Mouse (Mus musculus) MEL (cell line): ENCODE measurements around the gene Crim1. TPM values are rescaled to one million over a fixed set of nuclear protein-coding genes. Genes with fewer than 3 reads are reported as not detected.

Experiments
- DNase-seq: peaks from one replicate; pipeline ENCODE4 v3.0.0; 2011; ENCODE audit warnings: low read depth, low spot score
- H3K27ac ChIP-seq: 2 replicates; pipeline ENCODE4 v1.5.1; 2012; ENCODE audit warnings: low read depth, mild to moderate bottlenecking, control low read depth, low read length, moderate library complexity; ENCODE audit not compliant: control insufficient read depth
- H3K27me3 ChIP-seq, 2 experiments: fragments of 150-350 bp in 1 of 2; sonication (generic) in 1 of 2; 2 replicates each; pipeline ENCODE4 v1.6.1; 2012; ENCODE audit warnings: low read length in 2 of 2, mild to moderate bottlenecking in 2 of 2, improper control_type of control experiment in 1 of 2, moderate library complexity in 1 of 2; ENCODE audit not compliant: insufficient read depth in 2 of 2, control insufficient read depth in 1 of 2
- H3K36me3 ChIP-seq, 2 experiments: 2 replicates each; pipeline ENCODE4 v1.6.1; 2012 to 2014; ENCODE audit warnings: low read length in 2 of 2, improper control_type of control experiment in 1 of 2, inconsistent platforms in 1 of 2, mild to moderate bottlenecking in 1 of 2; ENCODE audit not compliant: insufficient read depth in 2 of 2, control insufficient read depth in 1 of 2
- H3K4me1 ChIP-seq, 2 experiments: fragments of 150-350 bp in 1 of 2; sonication (generic) in 1 of 2; 2 replicates each; pipeline ENCODE4 v1.6.1; 2012; ENCODE audit warnings: low read length in 2 of 2, improper control_type of control experiment in 1 of 2, mild to moderate bottlenecking in 1 of 2; ENCODE audit not compliant: insufficient read depth in 2 of 2, control insufficient read depth in 1 of 2
- H3K4me3 ChIP-seq, 2 experiments: fragments of 150-350 bp in 1 of 2; sonication (generic) in 1 of 2; 2 replicates each; pipeline ENCODE4 v1.5.1; 2012; ENCODE audit warnings: low read depth in 2 of 2, low read length in 2 of 2, mild to moderate bottlenecking in 2 of 2, moderate library complexity in 2 of 2, control low read depth in 1 of 2, improper control_type of control experiment in 1 of 2; ENCODE audit not compliant: control insufficient read depth in 1 of 2, insufficient read depth in 1 of 2
- H3K79me2 ChIP-seq: 2 replicates; pipeline ENCODE4 v1.6.1; 2012; ENCODE audit warnings: mild to moderate bottlenecking, low read length, moderate library complexity; ENCODE audit not compliant: control insufficient read depth, poor library complexity, insufficient read depth
- H3K9ac ChIP-seq: 2 replicates; pipeline ENCODE4 v1.6.1; 2012; ENCODE audit warnings: low read depth, mild to moderate bottlenecking, control low read depth, low read length, moderate library complexity; ENCODE audit not compliant: control insufficient read depth, poor library complexity, severe bottlenecking
- H3K9me3 ChIP-seq: fragments of 150-350 bp; sonication (generic); replicated peaks from 2 replicates; pipeline ENCODE4 v1.6.1; 2012; ENCODE audit warnings: mild to moderate bottlenecking, low read length, improper control_type of control experiment, moderate library complexity; ENCODE audit not compliant: insufficient read depth
- BHLHE40 ChIP-seq: IDR thresholded peaks from 2 replicates; pipeline ENCODE4 v1.6.1; 2012; ENCODE audit warnings: low read depth, mild to moderate bottlenecking, inconsistent platforms, low read length, improper control_type of control experiment, borderline replicate concordance
- CHD1 ChIP-seq: IDR thresholded peaks from 2 replicates; pipeline ENCODE4 v1.6.1; 2012; ENCODE audit warnings: low read depth, mild to moderate bottlenecking, inconsistent platforms, low read length, improper control_type of control experiment
- CTCF ChIP-seq, 3 experiments: IDR thresholded peaks in 2 of 3; conservative IDR thresholded peaks in 1 of 3; 2 replicates each; pipeline ENCODE4 v1.5.1; 2011 to 2012; ENCODE audit warnings: low read length in 3 of 3, low read depth in 2 of 3, mild to moderate bottlenecking in 2 of 3, improper control_type of control experiment in 1 of 3, inconsistent platforms in 1 of 3, mixed read lengths in 1 of 3, moderate library complexity in 1 of 3; ENCODE audit not compliant: control insufficient read depth in 1 of 3, insufficient read depth in 1 of 3, poor library complexity in 1 of 3, severe bottlenecking in 1 of 3
- E2F4 ChIP-seq: IDR thresholded peaks from 2 replicates; pipeline ENCODE4 v1.6.1; 2011; ENCODE audit warnings: low read depth, low read length, improper control_type of control experiment, borderline replicate concordance
- GABPA ChIP-seq: IDR thresholded peaks from 2 replicates; pipeline ENCODE4 v1.6.1; 2012; ENCODE audit warnings: low read depth, mild to moderate bottlenecking, inconsistent platforms, low read length, improper control_type of control experiment, moderate library complexity
- JUND ChIP-seq: IDR thresholded peaks from 2 replicates; pipeline ENCODE4 v1.6.1; 2011; ENCODE audit warnings: low read depth, mild to moderate bottlenecking, improper control_type of control experiment, low read length
- KAT2A ChIP-seq: conservative IDR thresholded peaks from 2 replicates; pipeline ENCODE4 v1.6.1; 2012; ENCODE audit warnings: low read depth, low read length, improper control_type of control experiment, inconsistent platforms
- MEF2A ChIP-seq: IDR thresholded peaks from 2 replicates; pipeline ENCODE4 v1.6.1; 2014; ENCODE audit warnings: low read depth, mild to moderate bottlenecking, inconsistent platforms, low read length, improper control_type of control experiment; ENCODE audit not compliant: poor library complexity, insufficient replicate concordance, severe bottlenecking; ENCODE audit errors: extremely low read depth
- MXI1 ChIP-seq: IDR thresholded peaks from 2 replicates; pipeline ENCODE4 v1.6.1; 2011; ENCODE audit warnings: mild to moderate bottlenecking, low read depth, low read length, improper control_type of control experiment
- MYB ChIP-seq: IDR thresholded peaks from 2 replicates; pipeline ENCODE4 v1.6.1; 2011; ENCODE audit warnings: mild to moderate bottlenecking, low read depth, low read length, improper control_type of control experiment
- POLR2AphosphoS5 ChIP-seq: IDR thresholded peaks from 2 replicates; pipeline ENCODE4 v1.6.1; 2012; ENCODE audit warnings: low read depth, borderline replicate concordance, mild to moderate bottlenecking, inconsistent platforms, low read length, moderate library complexity, mixed read lengths
- RAD21 ChIP-seq: IDR thresholded peaks from 2 replicates; pipeline ENCODE4 v1.6.1; 2011; ENCODE audit warnings: mild to moderate bottlenecking, low read depth, low read length, improper control_type of control experiment
- RCOR1 ChIP-seq: IDR thresholded peaks from 2 replicates; pipeline ENCODE4 v1.6.1; 2012; ENCODE audit warnings: low read depth, mild to moderate bottlenecking, inconsistent platforms, low read length, improper control_type of control experiment
- SIN3A ChIP-seq: IDR thresholded peaks from 2 replicates; pipeline ENCODE4 v1.6.1; 2012; ENCODE audit warnings: low read length, improper control_type of control experiment, inconsistent platforms
- SMC3 ChIP-seq: IDR thresholded peaks from 2 replicates; pipeline ENCODE4 v1.6.1; 2011; ENCODE audit warnings: low read depth, low read length, improper control_type of control experiment
- TCF12 ChIP-seq: IDR thresholded peaks from 2 replicates; pipeline ENCODE4 v1.6.1; 2014; ENCODE audit warnings: low read depth, mild to moderate bottlenecking, inconsistent platforms, low read length, improper control_type of control experiment, moderate library complexity
- ZC3H11A ChIP-seq: IDR thresholded peaks from 2 replicates; pipeline ENCODE4 v1.6.1; 2012; ENCODE audit warnings: low read depth, mild to moderate bottlenecking, inconsistent platforms, low read length, improper control_type of control experiment
- ZMIZ1 ChIP-seq: IDR thresholded peaks from 2 replicates; pipeline ENCODE4 v1.6.1; 2012; ENCODE audit warnings: low read depth, mild to moderate bottlenecking, inconsistent platforms, low read length, improper control_type of control experiment, moderate library complexity
- polyA plus RNA-seq, 2 experiments: library from polyadenylated mRNA; stranded (reverse) in 1 of 2; unstranded in 1 of 2; fragments of >175 nt in 1 of 2; fragments of >200 nt in 1 of 2; gene quantifications; 2 replicates each; pipeline versions ENCODE4 v1.2.1 to v1.2.4; 2012; ENCODE audit warnings: low replicate concordance in 2 of 2, low read depth in 1 of 2; ENCODE audit not compliant: insufficient read length in 2 of 2, insufficient read depth in 1 of 2, missing spikeins in 1 of 2
- total RNA-seq: library from RNA; depleted of rRNA; stranded (reverse); fragments of 300-350 nt; gene quantifications from 2 replicates; pipeline ENCODE4 v1.2.3, GENCODE M21; 2012

Crim1 gene
- total and polyA plus RNA-seq, 3 experiments, result not detected

- no peak for TF ChIP-seq GABPA
- no peak for TF ChIP-seq RAD21
Measured at GRCm38 (mm10) chr17:78165855-78166254, 34.2 kb upstream of the Crim1 start (continued).

- Histone ChIP-seq H3K9ac (no peak overlapping the region), H3K27me3 (no peaks in the 10 kb centered on the region), H3K27ac (no peak overlapping the region), H3K4me3 (no peak overlapping the region), H3K4me1 (no peaks in the 10 kb centered on the region), H3K9me3 (no peaks in the 10 kb centered on the region), H3K79me2 (no peaks in the 10 kb centered on the region), H3K36me3 (no peaks in the 10 kb centered on the region; a peak in 1 of 4 replicates)
- no peak for DNase-seq
- TF ChIP-seq JUND, result no peak
- TF ChIP-seq RCOR1, result no peak
Measured at GRCm38 (mm10) chr17:78166566-78166965, 33.5 kb upstream of the Crim1 start.

- no peak overlapping the region for H3K9ac ChIP-seq
- H3K4me1 ChIP-seq, result no peaks in the 10 kb centered on the region
- no peaks in the 10 kb centered on the region for H3K9me3 ChIP-seq
- H3K27me3 ChIP-seq, result no peaks in the 10 kb centered on the region
- no peak for TF ChIP-seq MYB
- TF ChIP-seq SIN3A, result no peak
- TF ChIP-seq SMC3, result no peak
- TF ChIP-seq KAT2A, result no peak
- no peak for TF ChIP-seq ZMIZ1
- no peak for TF ChIP-seq CTCF (IDR thresholded peaks at IDR 0.05 in 2 of 3, conservative IDR thresholded peaks at IDR 0.05 in 1 of 3; ENCODE audit: control insufficient read depth in 1 of 3, insufficient read depth in 1 of 3, low read depth in 2 of 3, low read length in 3 of 3, poor library complexity in 1 of 3, severe bottlenecking in 1 of 3)
- no peak for TF ChIP-seq E2F4
- no peak for TF ChIP-seq CHD1
- no peak for TF ChIP-seq BHLHE40
- TF ChIP-seq POLR2AphosphoS5, result no peak
- TF ChIP-seq MXI1, result no peak
- TF ChIP-seq ZC3H11A, result no peak
- TF ChIP-seq MEF2A, result no peak
- no peak for TF ChIP-seq TCF12
- no peak overlapping the region for H3K27ac ChIP-seq
- no peak overlapping the region for H3K4me3 ChIP-seq
- no peaks in the 10 kb centered on the region for H3K79me2 ChIP-seq
- no peak for DNase-seq
- H3K36me3 ChIP-seq, result no peaks in the 10 kb centered on the region
Measured at GRCm38 (mm10) chr17:78172371-78172770, 27.7 kb upstream of the Crim1 start.
